Mouse (Mus musculus): ENCODE results near the gene Tiam1.

- no peak for TF ChIP-seq POLR2A (IDR thresholded peaks at IDR 0.05; ENCODE audit: borderline replicate concordance, control insufficient read depth, low read depth, low read length)
- TF ChIP-seq CTCF (IDR thresholded peaks at IDR 0.05; ENCODE audit: control insufficient read depth, insufficient read depth, low read length), result no peak
Observed at GRCm38 (mm10) chr16:90138151-90138550, 5.4 kb downstream of the Tiam1 start.
